Mouse (Mus musculus) neural tube, postnatal 0 days (tissue): ENCODE data around the gene Olfr457. TPM values are rescaled to one million over a fixed set of nuclear protein-coding genes. Genes with fewer than 3 reads are reported as not detected.

ENCODE experiments used
- polyA plus RNA-seq: library from polyadenylated mRNA; unstranded; fragments of >200 nt; fragmentation: Nextera tagmentation; extraction: Ambion mirVana; gene quantifications from 2 replicates; pipeline ENCODE4 v1.2.1, GENCODE M21; 2015

Gene Olfr457
- polyA plus RNA-seq: not detected in 2 replicates

GRCm38 (mm10) chr6:42476235-42476634, at the start of gene Olfr457:
Gene Olfr457 (minus strand): TSS chr6:42476335.

GRCm38 (mm10) chr6:42487114-42487513, 11.0 kb upstream of the Olfr457 start, which contains the start of gene Olfr456:
Gene Olfr456 (minus strand): TSS chr6:42487214.

GRCm38 (mm10) chr6:42465096-42465495, 11.0 kb downstream of the Olfr457 start, which contains the start of gene Olfr458:
Gene Olfr458 (minus strand): TSS chr6:42465196.

GRCm38 (mm10) chr6:42434446-42434845, 41.7 kb downstream of the Olfr457 start, which contains the start of gene Tas2r126:
Gene Tas2r126 (plus strand): TSS chr6:42434535.

Other genes starting within 250 kb of the Olfr457 start
- 21.2 and 23.7 TPM in 2 replicates for gene Gstk1, start 230.4 kb downstream of the Olfr457 start, polyA plus RNA-seq
- gene Tmem139, start 214.4 kb downstream of the Olfr457 start, polyA plus RNA-seq: not detected in 2 replicates
- gene Casp2, start 211.3 kb downstream of the Olfr457 start, polyA plus RNA-seq: 13.0 and 13.9 TPM in 2 replicates
- gene Clcn1, start 189.7 kb downstream of the Olfr457 start, polyA plus RNA-seq: 0.31 and 0.71 TPM in 2 replicates
- gene Fam131b, start 151.7 kb downstream of the Olfr457 start, polyA plus RNA-seq: 6.6 and 7.7 TPM in 2 replicates
- gene Zyx, start 126.7 kb downstream of the Olfr457 start, polyA plus RNA-seq: 60.1 and 68.6 TPM in 2 replicates
- 0.40 and 0.52 TPM in 2 replicates for gene Epha1, start 103.1 kb downstream of the Olfr457 start, polyA plus RNA-seq
- not detected in 2 replicates for gene Tas2r143, start 76.1 kb downstream of the Olfr457 start, polyA plus RNA-seq
- not detected in 2 replicates for gene Tas2r135, start 70.9 kb downstream of the Olfr457 start, polyA plus RNA-seq
- gene Tas2r126, start 41.8 kb downstream of the Olfr457 start, polyA plus RNA-seq: not detected in 2 replicates
- gene Olfr458, start 11.1 kb downstream of the Olfr457 start, polyA plus RNA-seq: not detected in 2 replicates
- not detected in 2 replicates for gene Olfr456, start 10.9 kb upstream of the Olfr457 start, polyA plus RNA-seq
- not detected in 2 replicates for gene Olfr455, start 71.3 kb upstream of the Olfr457 start, polyA plus RNA-seq
- gene Tcaf3, start 121.4 kb upstream of the Olfr457 start, polyA plus RNA-seq: not detected in 2 replicates
- gene Tcaf2, start 168.9 kb upstream of the Olfr457 start, polyA plus RNA-seq: 2.6 TPM in 2 replicates
- 161 and 171 TPM in 2 replicates for gene Tcaf1, start 233.8 kb upstream of the Olfr457 start, polyA plus RNA-seq